Mouse (Mus musculus): ENCODE data around the gene Gm20388.

DNA sequence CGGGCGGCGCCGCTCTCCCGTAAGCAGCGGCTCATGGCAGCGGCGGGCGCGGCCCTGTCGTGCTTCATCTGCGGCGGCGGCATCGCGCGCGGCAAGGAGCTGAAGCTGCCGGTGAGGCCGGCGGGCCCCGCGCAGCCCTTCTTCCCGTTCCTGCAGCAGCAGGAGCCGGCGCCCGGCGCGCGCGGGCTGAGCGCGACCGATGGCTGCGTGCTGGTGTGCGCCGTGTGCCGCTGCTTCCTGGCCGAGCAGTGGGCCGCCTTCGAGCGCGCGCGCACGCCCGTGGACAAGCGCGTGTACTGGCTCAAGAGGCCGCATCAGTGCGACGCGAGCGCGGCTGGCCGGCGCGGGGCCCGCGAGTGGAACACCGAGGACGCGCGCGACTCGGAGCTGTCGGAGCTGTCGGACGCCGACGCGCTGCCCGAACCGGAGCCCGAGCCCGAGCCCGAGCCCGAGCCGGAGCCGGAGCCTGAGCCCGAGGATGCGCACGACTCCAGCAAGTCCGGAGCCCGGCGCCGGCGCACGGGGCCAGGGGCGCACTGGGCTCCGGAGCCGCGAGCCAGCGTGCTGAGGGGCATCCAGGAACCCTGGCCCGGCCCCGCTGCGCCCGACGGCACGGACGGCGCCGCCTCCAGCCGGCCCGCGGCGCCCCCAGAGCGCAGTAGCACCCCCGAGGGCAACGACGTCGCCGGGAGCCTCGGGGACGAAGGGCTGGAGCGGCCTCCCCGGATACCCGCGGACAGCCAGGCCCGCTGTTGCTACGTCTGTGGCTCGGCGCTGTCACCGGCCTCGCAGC lies 318.3 kb downstream of the Gm20388 start:
- TF ChIP-seq EP300 (IDR thresholded peaks at IDR 0.05; ENCODE audit: insufficient read depth, low read depth, low read length): no peak
- TF ChIP-seq CTCF (IDR thresholded peaks at IDR 0.05; ENCODE audit: low read depth, low read length): no peak

Data from ES-Bruce4 (cell line).